Mouse (Mus musculus): ENCODE measurements around the gene Lrg1. TPM values are rescaled to one million over a fixed set of nuclear protein-coding genes. Genes with fewer than 3 reads are reported as not detected.

Gene Lrg1
- 0.18 TPM in 1 of 2 replicates, not detected in the other for polyA plus RNA-seq (2014; fragmentation: Nextera tagmentation; extraction: Ambion mirVana)

GRCm38 (mm10) chr17:56121826-56122225, at the start of gene Lrg1:
Gene Lrg1, minus strand, starts transcription at chr17:56122001.
- Histone ChIP-seq H3K27me3 (ENCODE audit: control insufficient read depth, insufficient read depth, low read length) (peaks cover 29% of the 10 kb centered on the region), H3K36me3 (ENCODE audit: control insufficient read depth, insufficient read depth, low read length) (no peaks in the 10 kb centered on the region), H3K9me3 (ENCODE audit: control insufficient read depth, low read depth, low read length) (peaks cover 10% of the 10 kb centered on the region), H3K4me2 (replicated peaks; ENCODE audit: low read depth, low read length) (no peak within 1 kb of the TSS), H3K4me1 (ENCODE audit: control insufficient read depth, insufficient read depth, low read length) (peaks cover 3% of the 10 kb centered on the region; the same call in 1 of the 2 replicates), H3K27ac (ENCODE audit: low read length) (no peak within 1 kb of the TSS), H3K9ac (replicated peaks; ENCODE audit: low read depth, low read length) (no peak within 1 kb of the TSS), H3K4me3 (ENCODE audit: low read depth, low read length) (no peak within 1 kb of the TSS)
- ATAC-seq (ENCODE audit: insufficient number of reproducible peaks, insufficient read depth, low FRiP score, low read depth), result no peak
- 72% methylated on average over 2 of the region's 2 CpGs for whole genome bisulfite sequencing

- H3K27ac ChIP-seq (ENCODE audit: low read length), result no peak overlapping the region
- H3K27me3 ChIP-seq (ENCODE audit: control insufficient read depth, insufficient read depth, low read length), result no peaks in the 10 kb centered on the region
- H3K4me1 ChIP-seq (ENCODE audit: control insufficient read depth, insufficient read depth, low read length), result no peaks in the 10 kb centered on the region
- 70% methylated on average over 9 of the region's 9 CpGs for WGBS
- H3K9me3 ChIP-seq (ENCODE audit: control insufficient read depth, low read depth, low read length), result no peaks in the 10 kb centered on the region
- no peak overlapping the region for H3K9ac ChIP-seq (replicated peaks; ENCODE audit: low read depth, low read length)
- H3K4me2 ChIP-seq (replicated peaks; ENCODE audit: low read depth, low read length), result no peak overlapping the region
- peaks cover under 1% of the 10 kb centered on the region for H3K36me3 ChIP-seq (ENCODE audit: control insufficient read depth, insufficient read depth, low read length)
- ATAC-seq (ENCODE audit: insufficient number of reproducible peaks, insufficient read depth, low FRiP score, low read depth), result no peak
- H3K4me3 ChIP-seq (ENCODE audit: low read depth, low read length), result no peak overlapping the region
Observed at GRCm38 (mm10) chr17:56171456-56171855, 49.7 kb upstream of the Lrg1 start.

DNA sequence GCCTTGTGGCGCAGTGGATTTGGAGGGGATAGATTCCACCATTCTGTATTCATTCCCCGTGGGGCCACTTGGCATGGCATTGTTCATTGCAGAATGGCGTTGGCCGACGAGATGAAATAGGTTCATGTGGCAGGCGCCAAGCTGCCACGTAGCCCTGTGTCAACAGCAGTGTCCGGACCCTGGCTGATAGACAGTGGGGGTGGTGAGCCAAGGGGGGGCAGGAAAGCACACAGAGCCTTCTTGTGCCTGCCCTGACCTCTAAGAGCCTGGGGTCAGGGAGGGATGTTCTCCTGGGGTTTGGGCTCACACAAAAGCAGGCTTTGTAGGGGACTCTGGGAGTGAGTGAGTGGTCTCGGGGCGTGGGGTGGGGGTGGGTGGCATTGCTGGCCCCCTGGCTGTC, 48.8 kb upstream of the Lrg1 start:
- no peak overlapping the region for H3K4me3 ChIP-seq (ENCODE audit: low read depth, low read length)
- ATAC-seq (ENCODE audit: insufficient number of reproducible peaks, insufficient read depth, low FRiP score, low read depth), result no peak
- no peaks in the 10 kb centered on the region for H3K4me1 ChIP-seq (ENCODE audit: control insufficient read depth, insufficient read depth, low read length)
- no peaks in the 10 kb centered on the region for H3K27me3 ChIP-seq (ENCODE audit: control insufficient read depth, insufficient read depth, low read length)
- H3K9ac ChIP-seq (replicated peaks; ENCODE audit: low read depth, low read length), result no peak overlapping the region
- no peak overlapping the region for H3K4me2 ChIP-seq (replicated peaks; ENCODE audit: low read depth, low read length)
- 78% methylated on average over 10 of the region's 10 CpGs for WGBS
- no peaks in the 10 kb centered on the region for H3K9me3 ChIP-seq (ENCODE audit: control insufficient read depth, low read depth, low read length)
- H3K27ac ChIP-seq (ENCODE audit: low read length), result no peak overlapping the region
- no peaks in the 10 kb centered on the region; the same call in none of the 2 replicates for H3K36me3 ChIP-seq (ENCODE audit: control insufficient read depth, insufficient read depth, low read length)

- Histone ChIP-seq H3K4me1 (ENCODE audit: control insufficient read depth, insufficient read depth, low read length) (no peaks in the 10 kb centered on the region), H3K36me3 (ENCODE audit: control insufficient read depth, insufficient read depth, low read length) (no peaks in the 10 kb centered on the region; the same call in 1 of the 2 replicates), H3K4me2 (replicated peaks; ENCODE audit: low read depth, low read length) (no peak overlapping the region), H3K27me3 (ENCODE audit: control insufficient read depth, insufficient read depth, low read length) (no peaks in the 10 kb centered on the region), H3K9me3 (ENCODE audit: control insufficient read depth, low read depth, low read length) (no peaks in the 10 kb centered on the region), H3K4me3 (ENCODE audit: low read depth, low read length) (no peak overlapping the region), H3K27ac (ENCODE audit: low read length) (no peak overlapping the region; the same call in 1 of the 2 replicates), H3K9ac (replicated peaks; ENCODE audit: low read depth, low read length) (no peak overlapping the region)
- no peak for ATAC-seq (ENCODE audit: insufficient number of reproducible peaks, insufficient read depth, low FRiP score, low read depth)
- 60% methylated on average over 6 of the region's 6 CpGs for WGBS
Observed at GRCm38 (mm10) chr17:56169830-56170229, 48.0 kb upstream of the Lrg1 start.

DNA sequence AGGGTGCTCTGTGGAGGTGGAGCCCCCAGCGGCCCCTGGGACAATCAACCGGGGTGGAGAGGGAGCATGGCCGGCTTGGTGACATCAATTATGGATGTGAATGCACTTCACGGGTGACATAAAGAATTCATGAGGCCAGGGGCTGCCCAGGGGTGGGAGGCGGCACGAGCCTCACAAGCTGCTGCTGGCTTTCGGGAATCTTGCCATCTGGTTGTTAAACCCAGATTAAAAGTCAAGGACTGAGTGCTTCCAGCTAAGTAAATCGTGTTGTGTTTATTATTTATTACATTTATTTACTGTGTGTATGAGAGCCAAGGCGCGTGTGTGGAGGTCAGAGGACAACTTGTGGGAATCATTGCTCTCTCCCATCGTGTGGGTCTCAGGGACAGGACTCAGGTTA, 43.9 kb upstream of the Lrg1 start:
- H3K4me3 ChIP-seq (ENCODE audit: low read depth, low read length), result no peak overlapping the region
- no peaks in the 10 kb centered on the region for H3K36me3 ChIP-seq (ENCODE audit: control insufficient read depth, insufficient read depth, low read length)
- no peaks in the 10 kb centered on the region for H3K9me3 ChIP-seq (ENCODE audit: control insufficient read depth, low read depth, low read length)
- no peak for ATAC-seq (ENCODE audit: insufficient number of reproducible peaks, insufficient read depth, low FRiP score, low read depth)
- H3K27ac ChIP-seq (ENCODE audit: low read length), result no peak overlapping the region
- H3K4me2 ChIP-seq (replicated peaks; ENCODE audit: low read depth, low read length), result no peak overlapping the region
- WGBS, result 50% methylated on average over 11 of the region's 11 CpGs
- no peak overlapping the region for H3K9ac ChIP-seq (replicated peaks; ENCODE audit: low read depth, low read length)
- H3K4me1 ChIP-seq (ENCODE audit: control insufficient read depth, insufficient read depth, low read length), result peaks cover 16% of the 10 kb centered on the region
- no peaks in the 10 kb centered on the region for H3K27me3 ChIP-seq (ENCODE audit: control insufficient read depth, insufficient read depth, low read length)

GRCm38 (mm10) chr17:56164510-56164909, 42.7 kb upstream of the Lrg1 start:
- Histone ChIP-seq H3K27ac (ENCODE audit: low read length) (no peak overlapping the region), H3K4me2 (replicated peaks; ENCODE audit: low read depth, low read length) (no peak overlapping the region), H3K4me3 (ENCODE audit: low read depth, low read length) (no peak overlapping the region), H3K9ac (replicated peaks; ENCODE audit: low read depth, low read length) (no peak overlapping the region), H3K36me3 (ENCODE audit: control insufficient read depth, insufficient read depth, low read length) (no peaks in the 10 kb centered on the region), H3K27me3 (ENCODE audit: control insufficient read depth, insufficient read depth, low read length) (no peaks in the 10 kb centered on the region), H3K9me3 (ENCODE audit: control insufficient read depth, low read depth, low read length) (no peaks in the 10 kb centered on the region), H3K4me1 (ENCODE audit: control insufficient read depth, insufficient read depth, low read length) (peaks cover 16% of the 10 kb centered on the region)
- WGBS, result 78% methylated on average over 3 of the region's 3 CpGs
- ATAC-seq (ENCODE audit: insufficient number of reproducible peaks, insufficient read depth, low FRiP score, low read depth), result no peak

- Histone ChIP-seq H3K27ac (ENCODE audit: low read length) (no peak overlapping the region), H3K4me2 (replicated peaks; ENCODE audit: low read depth, low read length) (peak overlapping the region; percentile 73), H3K36me3 (ENCODE audit: control insufficient read depth, insufficient read depth, low read length) (no peaks in the 10 kb centered on the region), H3K9me3 (ENCODE audit: control insufficient read depth, low read depth, low read length) (no peaks in the 10 kb centered on the region), H3K4me3 (ENCODE audit: low read depth, low read length) (no peak overlapping the region), H3K9ac (replicated peaks; ENCODE audit: low read depth, low read length) (no peak overlapping the region; the same call in 1 of the 2 replicates), H3K4me1 (ENCODE audit: control insufficient read depth, insufficient read depth, low read length) (peaks cover 16% of the 10 kb centered on the region), H3K27me3 (ENCODE audit: control insufficient read depth, insufficient read depth, low read length) (no peaks in the 10 kb centered on the region)
- 65% methylated on average over 6 of the region's 6 CpGs for WGBS
- ATAC-seq (ENCODE audit: insufficient number of reproducible peaks, insufficient read depth, low FRiP score, low read depth), result no peak
Observed at GRCm38 (mm10) chr17:56163523-56164102, 41.8 kb upstream of the Lrg1 start.

DNA sequence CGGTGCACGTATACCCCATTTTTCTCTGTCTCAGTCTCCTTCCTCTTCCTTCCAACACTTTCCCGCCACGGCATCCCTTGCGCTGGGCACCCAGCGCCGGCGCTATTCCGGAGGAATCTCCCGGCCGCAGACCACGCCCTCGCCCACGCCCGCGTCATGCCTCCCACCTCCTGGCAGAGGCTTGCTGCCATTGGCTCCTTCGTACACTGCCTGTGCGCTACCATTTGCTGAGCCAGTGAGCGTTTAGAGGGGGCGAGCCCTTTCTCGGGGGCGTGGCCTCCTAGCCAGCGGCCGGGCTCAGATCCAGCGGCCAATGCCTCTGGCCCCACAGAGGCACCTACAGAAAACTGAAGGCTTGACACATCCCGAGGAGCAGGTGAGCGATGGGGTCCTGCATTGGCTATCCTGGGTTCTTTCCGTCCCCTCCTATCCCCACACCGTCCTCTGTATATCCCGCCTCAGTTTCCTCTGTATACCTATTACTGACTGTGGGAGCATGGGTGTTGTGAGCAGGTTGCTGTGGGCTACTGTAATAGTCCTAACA, 40.5 kb upstream of the Lrg1 start, which contains the start of gene Tnfaip8l1:
Gene Tnfaip8l1 (plus strand): TSS at position 247 of the 544 bp plus-strand sequence.
- peaks cover 16% of the 10 kb centered on the region for H3K4me1 ChIP-seq (ENCODE audit: control insufficient read depth, insufficient read depth, low read length)
- H3K27me3 ChIP-seq (ENCODE audit: control insufficient read depth, insufficient read depth, low read length), result no peaks in the 10 kb centered on the region
- peak within 1 kb of the TSS; percentile 40 for H3K4me3 ChIP-seq (ENCODE audit: low read depth, low read length)
- H3K9ac ChIP-seq (replicated peaks; ENCODE audit: low read depth, low read length), result peak within 1 kb of the TSS; percentile 30; the same call in 1 of the 2 replicates
- H3K9me3 ChIP-seq (ENCODE audit: control insufficient read depth, low read depth, low read length), result no peaks in the 10 kb centered on the region
- peak; percentile 97 for ATAC-seq (ENCODE audit: insufficient number of reproducible peaks, insufficient read depth, low FRiP score, low read depth)
- no peak within 1 kb of the TSS for H3K27ac ChIP-seq (ENCODE audit: low read length)
- H3K4me2 ChIP-seq (replicated peaks; ENCODE audit: low read depth, low read length), result peak within 1 kb of the TSS; percentile 73
- WGBS, result 1% methylated on average over 30 of the region's 30 CpGs
- H3K36me3 ChIP-seq (ENCODE audit: control insufficient read depth, insufficient read depth, low read length), result no peaks in the 10 kb centered on the region
